Mouse (Mus musculus) erythroid progenitor cell, adult 5-6 weeks (primary cell): Measurements from ENCODE around the gene Igflr1. TPM values are rescaled to one million over a fixed set of nuclear protein-coding genes. Genes with fewer than 3 reads are reported as not detected.

Experiments
- ATAC-seq: replicated peaks from 2 replicates; pipeline ENCODE4 v1.8.0; 2016; ENCODE audit warnings: moderate number of reproducible peaks, mild to moderate bottlenecking, moderate TSS enrichment, inconsistent platforms; ENCODE audit not compliant: poor library complexity, low FRiP score, severe bottlenecking
- total RNA-seq, 2 experiments: library from RNA; stranded (forward) in 1 of 2; stranded (reverse) in 1 of 2; fragments of 150-400 nt in 1 of 2; fragments of 186-747, 209-891 nt in 1 of 2; gene quantifications; 2 replicates each; pipeline versions ENCODE4 v1.2.3 to v1.2.4; 2015 to 2017; ENCODE audit warnings: low replicate concordance in 2 of 2

The Igflr1 gene
- total RNA-seq (2015; ENCODE audit: low replicate concordance) (5.4 and 24.7 TPM in 2 replicates), total RNA-seq (2017; ENCODE audit: low replicate concordance) (3.3 TPM in 1 of 2 replicates, not detected in the other)

GRCm38 (mm10) chr7:30564970-30565571 is at the start of gene Igflr1:
Gene Igflr1 (plus strand): TSS chr7:30565427.
- no peak for ATAC-seq

GRCm38 (mm10) chr7:30518325-30518724 is 46.9 kb upstream of the Igflr1 start:
- no peak for ATAC-seq

- ATAC-seq, result no peak
These were observed 44.8 kb upstream of the Igflr1 start for GRCm38 (mm10) chr7:30520396-30520795.

GRCm38 (mm10) chr7:30520856-30521255 is 44.4 kb upstream of the Igflr1 start:
- no peak for ATAC-seq

- ATAC-seq, result no peak
These were observed 42.4 kb upstream of the Igflr1 start for GRCm38 (mm10) chr7:30522871-30523270.

- ATAC-seq, result no peak
These were observed 40.7 kb upstream of the Igflr1 start for GRCm38 (mm10) chr7:30524487-30524886.

- ATAC-seq, result no peak
These were observed 39.3 kb upstream of the Igflr1 start for GRCm38 (mm10) chr7:30525954-30526353.

- ATAC-seq, result no peak
These were observed 38.8 kb upstream of the Igflr1 start for GRCm38 (mm10) chr7:30526399-30526798.

GRCm38 (mm10) chr7:30526981-30527380 is 38.2 kb upstream of the Igflr1 start:
- no peak for ATAC-seq

- ATAC-seq, result no peak
These were observed 33.9 kb upstream of the Igflr1 start for GRCm38 (mm10) chr7:30531291-30531815.

- ATAC-seq, result no peak
These were observed 32.3 kb upstream of the Igflr1 start for GRCm38 (mm10) chr7:30532931-30533330.

GRCm38 (mm10) chr7:30533941-30534632 is 31.1 kb upstream of the Igflr1 start:
- ATAC-seq, result no peak

GRCm38 (mm10) chr7:30534633-30535577 is 30.3 kb upstream of the Igflr1 start, which contains the start of gene Arhgap33:
Gene Arhgap33 (minus strand): TSS chr7:30535060.
- peak; percentile 88 for ATAC-seq

GRCm38 (mm10) chr7:30540572-30540971 is 24.7 kb upstream of the Igflr1 start:
- ATAC-seq, result no peak

GRCm38 (mm10) chr7:30544327-30544726 is 20.9 kb upstream of the Igflr1 start:
- no peak for ATAC-seq

GRCm38 (mm10) chr7:30549880-30550279 is 15.3 kb upstream of the Igflr1 start:
- no peak for ATAC-seq

- no peak for ATAC-seq
These were observed 14.6 kb upstream of the Igflr1 start for GRCm38 (mm10) chr7:30550603-30551002.

GRCm38 (mm10) chr7:30551445-30552101 is 13.7 kb upstream of the Igflr1 start:
- peak; percentile 59 for ATAC-seq
